Mouse (Mus musculus): ENCODE results near the gene Pcsk2. TPM values are rescaled to one million over a fixed set of nuclear protein-coding genes. Genes with fewer than 3 reads are reported as not detected.

Pcsk2 gene
- polyA plus RNA-seq, 1 experiment from 2014 or later: 30.6 TPM

- H3K4me2 ChIP-seq: no peak overlapping the region
- no peak overlapping the region for H3K27ac ChIP-seq
- no peak overlapping the region for H3K4me3 ChIP-seq
- no peaks in the 10 kb centered on the region for H3K4me1 ChIP-seq
- no peaks in the 10 kb centered on the region for H3K36me3 ChIP-seq (replicated peaks)
- WGBS: 89% methylated on average over 4 of the region's 4 CpGs
- H3K9me3 ChIP-seq: no peaks in the 10 kb centered on the region
- H3K27me3 ChIP-seq (replicated peaks): no peaks in the 10 kb centered on the region
- no peak overlapping the region for H3K9ac ChIP-seq
- ATAC-seq (replicated peaks): no peak
These were observed 197.1 kb downstream of the Pcsk2 start for GRCm38 (mm10) chr2:143743081-143743480.

GRCm38 (mm10) chr2:143752051-143752788, 206.3 kb downstream of the Pcsk2 start:
- H3K9me3 ChIP-seq: no peaks in the 10 kb centered on the region
- no peaks in the 10 kb centered on the region for H3K27me3 ChIP-seq (replicated peaks)
- 80% methylated on average over 9 of the region's 9 CpGs for WGBS
- H3K4me2 ChIP-seq: no peak overlapping the region
- H3K4me3 ChIP-seq: no peak overlapping the region
- ATAC-seq (replicated peaks): no peak
- no peaks in the 10 kb centered on the region for H3K4me1 ChIP-seq
- H3K9ac ChIP-seq: no peak overlapping the region
- no peak overlapping the region for H3K27ac ChIP-seq
- H3K36me3 ChIP-seq (replicated peaks): no peaks in the 10 kb centered on the region

GRCm38 (mm10) chr2:143776448-143776847, 230.5 kb downstream of the Pcsk2 start:
- Histone ChIP-seq H3K4me1 (no peaks in the 10 kb centered on the region), H3K27ac (no peak overlapping the region), H3K4me3 (no peak overlapping the region), H3K9ac (no peak overlapping the region), H3K4me2 (no peak overlapping the region), H3K9me3 (no peaks in the 10 kb centered on the region), H3K36me3 (replicated peaks) (no peaks in the 10 kb centered on the region), H3K27me3 (replicated peaks) (no peaks in the 10 kb centered on the region)
- ATAC-seq (replicated peaks): no peak
- 16% methylated on average over 4 of the region's 4 CpGs for WGBS

- Histone ChIP-seq H3K4me3 (no peak overlapping the region), H3K27me3 (replicated peaks) (no peaks in the 10 kb centered on the region), H3K36me3 (replicated peaks) (no peaks in the 10 kb centered on the region), H3K4me1 (no peaks in the 10 kb centered on the region), H3K27ac (no peak overlapping the region), H3K9me3 (no peaks in the 10 kb centered on the region), H3K9ac (no peak overlapping the region), H3K4me2 (no peak overlapping the region)
- ATAC-seq (replicated peaks): peak; percentile 57; the same call in 1 of the 2 replicates
- WGBS: 80% methylated on average over 2 of the region's 2 CpGs
These were observed 234.4 kb downstream of the Pcsk2 start for GRCm38 (mm10) chr2:143780310-143780709.

GRCm38 (mm10) chr2:143789911-143790310, 244.0 kb downstream of the Pcsk2 start:
- H3K9ac ChIP-seq: no peak overlapping the region
- no peak overlapping the region for H3K27ac ChIP-seq
- WGBS: 82% methylated on average over 5 of the region's 5 CpGs
- no peak overlapping the region for H3K4me2 ChIP-seq
- no peaks in the 10 kb centered on the region for H3K9me3 ChIP-seq
- H3K4me3 ChIP-seq: no peak overlapping the region
- H3K36me3 ChIP-seq (replicated peaks): no peaks in the 10 kb centered on the region
- no peaks in the 10 kb centered on the region for H3K4me1 ChIP-seq
- no peaks in the 10 kb centered on the region for H3K27me3 ChIP-seq (replicated peaks)
- no peak for ATAC-seq (replicated peaks)

GRCm38 (mm10) chr2:143795858-143796257, 249.9 kb downstream of the Pcsk2 start:
- Histone ChIP-seq H3K9me3 (no peaks in the 10 kb centered on the region), H3K27me3 (replicated peaks) (no peaks in the 10 kb centered on the region), H3K4me1 (no peaks in the 10 kb centered on the region), H3K36me3 (replicated peaks) (no peaks in the 10 kb centered on the region), H3K4me3 (no peak overlapping the region), H3K4me2 (no peak overlapping the region), H3K27ac (no peak overlapping the region), H3K9ac (no peak overlapping the region)
- WGBS: 93% methylated on average over 4 of the region's 4 CpGs
- no peak for ATAC-seq (replicated peaks)

- WGBS: 66% methylated on average over 4 of the region's 4 CpGs
- H3K9ac ChIP-seq: no peak overlapping the region
- H3K27me3 ChIP-seq (replicated peaks): no peaks in the 10 kb centered on the region
- H3K36me3 ChIP-seq (replicated peaks): no peaks in the 10 kb centered on the region; the same call in 1 of the 2 replicates
- ATAC-seq (replicated peaks): 0 out of 2 replicates have a peak, but pooled peaks have one; percentile 30
- H3K4me2 ChIP-seq: no peak overlapping the region
- no peak overlapping the region for H3K27ac ChIP-seq
- H3K4me1 ChIP-seq: no peaks in the 10 kb centered on the region
- H3K4me3 ChIP-seq: no peak overlapping the region
- H3K9me3 ChIP-seq: no peaks in the 10 kb centered on the region
These were observed 250.5 kb downstream of the Pcsk2 start for GRCm38 (mm10) chr2:143796335-143797013.

GRCm38 (mm10) chr2:143801097-143801496, 255.1 kb downstream of the Pcsk2 start:
- 87% methylated on average over 5 of the region's 5 CpGs for WGBS

GRCm38 (mm10) chr2:143806140-143806923, 260.4 kb downstream of the Pcsk2 start:
- H3K27ac ChIP-seq: no peak overlapping the region
- peak; percentile 33; the same call in 1 of the 2 replicates for ATAC-seq (replicated peaks)
- no peak overlapping the region for H3K4me3 ChIP-seq
- no peak overlapping the region for H3K9ac ChIP-seq
- H3K4me1 ChIP-seq: no peaks in the 10 kb centered on the region; the same call in 1 of the 2 replicates
- 65% methylated on average over 15 of the region's 15 CpGs for WGBS
- no peak overlapping the region for H3K4me2 ChIP-seq
- H3K9me3 ChIP-seq: no peaks in the 10 kb centered on the region
- H3K36me3 ChIP-seq (replicated peaks): peaks cover 8% of the 10 kb centered on the region; the same call in 1 of the 2 replicates
- H3K27me3 ChIP-seq (replicated peaks): no peaks in the 10 kb centered on the region

More at GRCm38 (mm10) chr2:143801097-143801496, 255.1 kb downstream of the Pcsk2 start:
- Histone ChIP-seq H3K4me1 (no peaks in the 10 kb centered on the region), H3K9ac (no peak overlapping the region), H3K4me2 (no peak overlapping the region), H3K27me3 (replicated peaks) (no peaks in the 10 kb centered on the region), H3K36me3 (replicated peaks) (peaks cover 8% of the 10 kb centered on the region; the same call in 1 of the 2 replicates), H3K27ac (no peak overlapping the region), H3K4me3 (no peak overlapping the region), H3K9me3 (no peaks in the 10 kb centered on the region)
- no peak for ATAC-seq (replicated peaks)

- H3K9me3 ChIP-seq: no peaks in the 10 kb centered on the region
- no peaks in the 10 kb centered on the region; the same call in 1 of the 2 replicates for H3K4me1 ChIP-seq
- no peak overlapping the region for H3K4me3 ChIP-seq
- H3K27me3 ChIP-seq (replicated peaks): no peaks in the 10 kb centered on the region
- ATAC-seq (replicated peaks): peak; percentile 54; the same call in 1 of the 2 replicates
- 56% methylated on average over 9 of the region's 9 CpGs for WGBS
- no peak overlapping the region for H3K9ac ChIP-seq
- no peak overlapping the region for H3K27ac ChIP-seq
- H3K36me3 ChIP-seq (replicated peaks): 0 out of 2 replicates have a peak, but pooled peaks cover 5% of the 10 kb centered on the region
- H3K4me2 ChIP-seq: no peak overlapping the region
These were observed 261.1 kb downstream of the Pcsk2 start for GRCm38 (mm10) chr2:143806924-143807664.

GRCm38 (mm10) chr2:143808789-143809188, 262.8 kb downstream of the Pcsk2 start:
- Histone ChIP-seq H3K9ac (no peak overlapping the region), H3K4me1 (no peaks in the 10 kb centered on the region; the same call in 1 of the 2 replicates), H3K27ac (no peak overlapping the region), H3K27me3 (replicated peaks) (no peaks in the 10 kb centered on the region), H3K4me2 (no peak overlapping the region), H3K9me3 (no peaks in the 10 kb centered on the region), H3K36me3 (replicated peaks) (no peaks in the 10 kb centered on the region), H3K4me3 (no peak overlapping the region)
- no peak for ATAC-seq (replicated peaks)
- 69% methylated on average over 5 of the region's 5 CpGs for WGBS
